Mouse (Mus musculus): ENCODE measurements around the gene Gm10309. TPM values are rescaled to one million over a fixed set of nuclear protein-coding genes. Genes with fewer than 3 reads are reported as not detected.

Gene Gm10309
- polyA plus RNA-seq, 1 experiment from 2014 or later = 0.25 TPM

- no peaks in the 10 kb centered on the region for H3K36me3 ChIP-seq (ENCODE audit: insufficient read depth, low read length)
- H3K4me1 ChIP-seq (ENCODE audit: insufficient read depth, low read length) = no peaks in the 10 kb centered on the region
- WGBS = 89% methylated on average over 11 of the region's 11 CpGs
- no peak for ATAC-seq (ENCODE audit: low FRiP score, low TSS enrichment)
- H3K9me3 ChIP-seq (ENCODE audit: low read length) = no peaks in the 10 kb centered on the region
- H3K27me3 ChIP-seq (ENCODE audit: insufficient read depth, low read length) = no peaks in the 10 kb centered on the region
- H3K9ac ChIP-seq (replicated peaks; ENCODE audit: low read length) = no peak overlapping the region
- no peak overlapping the region for H3K4me2 ChIP-seq (replicated peaks; ENCODE audit: low read depth, low read length)
- no peak overlapping the region for H3K4me3 ChIP-seq (ENCODE audit: low read length)
- no peak overlapping the region for H3K27ac ChIP-seq (ENCODE audit: low read length)
These were observed 16.2 kb upstream of the Gm10309 start for GRCm38 (mm10) chr17:86521252-86521651.

- no peak for ATAC-seq (ENCODE audit: low FRiP score, low TSS enrichment)
- no peaks in the 10 kb centered on the region for H3K9me3 ChIP-seq (ENCODE audit: low read length)
These were observed 13.6 kb upstream of the Gm10309 start for GRCm38 (mm10) chr17:86518604-86519003.

GRCm38 (mm10) chr17:86516630-86517029, 11.6 kb upstream of the Gm10309 start:
- H3K9ac ChIP-seq (replicated peaks; ENCODE audit: low read length) = no peak overlapping the region
- no peaks in the 10 kb centered on the region for H3K27me3 ChIP-seq (ENCODE audit: insufficient read depth, low read length)
- ATAC-seq (ENCODE audit: low FRiP score, low TSS enrichment) = no peak
- no peak overlapping the region for H3K27ac ChIP-seq (ENCODE audit: low read length)
- no peak overlapping the region for H3K4me2 ChIP-seq (replicated peaks; ENCODE audit: low read depth, low read length)
- H3K9me3 ChIP-seq (ENCODE audit: low read length) = no peaks in the 10 kb centered on the region
- peaks cover 9% of the 10 kb centered on the region; the same call in 1 of the 2 replicates for H3K4me1 ChIP-seq (ENCODE audit: insufficient read depth, low read length)
- no peaks in the 10 kb centered on the region for H3K36me3 ChIP-seq (ENCODE audit: insufficient read depth, low read length)
- no peak overlapping the region for H3K4me3 ChIP-seq (ENCODE audit: low read length)
- WGBS = 80% methylated on average over 5 of the region's 5 CpGs

More at GRCm38 (mm10) chr17:86518604-86519003, 13.6 kb upstream of the Gm10309 start:
- Histone ChIP-seq H3K4me1 (ENCODE audit: insufficient read depth, low read length) (peaks cover 1% of the 10 kb centered on the region; the same call in 1 of the 2 replicates), H3K27ac (ENCODE audit: low read length) (no peak overlapping the region), H3K4me3 (ENCODE audit: low read length) (no peak overlapping the region), H3K27me3 (ENCODE audit: insufficient read depth, low read length) (no peaks in the 10 kb centered on the region), H3K9ac (replicated peaks; ENCODE audit: low read length) (no peak overlapping the region), H3K4me2 (replicated peaks; ENCODE audit: low read depth, low read length) (no peak overlapping the region), H3K36me3 (ENCODE audit: insufficient read depth, low read length) (no peaks in the 10 kb centered on the region)
- 92% methylated on average over 7 of the region's 7 CpGs for WGBS

GRCm38 (mm10) chr17:86514974-86515620, 10.1 kb upstream of the Gm10309 start:
- H3K9ac ChIP-seq (replicated peaks; ENCODE audit: low read length) = no peak overlapping the region
- no peaks in the 10 kb centered on the region for H3K27me3 ChIP-seq (ENCODE audit: insufficient read depth, low read length)
- ATAC-seq (ENCODE audit: low FRiP score, low TSS enrichment) = no peak
- WGBS = 60% methylated on average over 13 of the region's 13 CpGs
- H3K4me3 ChIP-seq (ENCODE audit: low read length) = no peak overlapping the region
- H3K9me3 ChIP-seq (ENCODE audit: low read length) = no peaks in the 10 kb centered on the region
- H3K36me3 ChIP-seq (ENCODE audit: insufficient read depth, low read length) = no peaks in the 10 kb centered on the region
- no peak overlapping the region for H3K27ac ChIP-seq (ENCODE audit: low read length)
- peaks cover 10% of the 10 kb centered on the region for H3K4me1 ChIP-seq (ENCODE audit: insufficient read depth, low read length)
- no peak overlapping the region for H3K4me2 ChIP-seq (replicated peaks; ENCODE audit: low read depth, low read length)

- H3K4me3 ChIP-seq (ENCODE audit: low read length) = no peak overlapping the region
- ATAC-seq (ENCODE audit: low FRiP score, low TSS enrichment) = no peak
- WGBS = 18% methylated on average over 5 of the region's 5 CpGs
These were observed 4.8 kb upstream of the Gm10309 start for GRCm38 (mm10) chr17:86509871-86510270.

GRCm38 (mm10) chr17:86508212-86508490, 3.1 kb upstream of the Gm10309 start:
- Histone ChIP-seq H3K27me3 (ENCODE audit: insufficient read depth, low read length) (no peaks in the 10 kb centered on the region), H3K27ac (ENCODE audit: low read length) (no peak overlapping the region), H3K9ac (replicated peaks; ENCODE audit: low read length) (no peak overlapping the region), H3K9me3 (ENCODE audit: low read length) (no peaks in the 10 kb centered on the region), H3K4me1 (ENCODE audit: insufficient read depth, low read length) (peaks cover 23% of the 10 kb centered on the region), H3K36me3 (ENCODE audit: insufficient read depth, low read length) (no peaks in the 10 kb centered on the region), H3K4me3 (ENCODE audit: low read length) (no peak overlapping the region), H3K4me2 (replicated peaks; ENCODE audit: low read depth, low read length) (no peak overlapping the region)
- ATAC-seq (ENCODE audit: low FRiP score, low TSS enrichment) = no peak
- 93% methylated on average over 3 of the region's 3 CpGs for WGBS

More at GRCm38 (mm10) chr17:86509871-86510270, 4.8 kb upstream of the Gm10309 start:
- Histone ChIP-seq H3K27ac (ENCODE audit: low read length) (peak overlapping the region; percentile 37; the same call in 1 of the 2 replicates), H3K4me1 (ENCODE audit: insufficient read depth, low read length) (peaks cover 28% of the 10 kb centered on the region), H3K36me3 (ENCODE audit: insufficient read depth, low read length) (no peaks in the 10 kb centered on the region), H3K9me3 (ENCODE audit: low read length) (no peaks in the 10 kb centered on the region), H3K4me2 (replicated peaks; ENCODE audit: low read depth, low read length) (no peak overlapping the region), H3K27me3 (ENCODE audit: insufficient read depth, low read length) (no peaks in the 10 kb centered on the region), H3K9ac (replicated peaks; ENCODE audit: low read length) (no peak overlapping the region)

- Histone ChIP-seq H3K9me3 (ENCODE audit: low read length) (no peaks in the 10 kb centered on the region), H3K36me3 (ENCODE audit: insufficient read depth, low read length) (no peaks in the 10 kb centered on the region), H3K9ac (replicated peaks; ENCODE audit: low read length) (no peak overlapping the region), H3K4me1 (ENCODE audit: insufficient read depth, low read length) (peaks cover 20% of the 10 kb centered on the region), H3K4me3 (ENCODE audit: low read length) (no peak overlapping the region), H3K27ac (ENCODE audit: low read length) (peak overlapping the region; percentile 82), H3K27me3 (ENCODE audit: insufficient read depth, low read length) (no peaks in the 10 kb centered on the region), H3K4me2 (replicated peaks; ENCODE audit: low read depth, low read length) (no peak overlapping the region)
- no peak for ATAC-seq (ENCODE audit: low FRiP score, low TSS enrichment)
- 63% methylated on average over 19 of the region's 19 CpGs for WGBS
These were observed 2.5 kb upstream of the Gm10309 start for GRCm38 (mm10) chr17:86507342-86508211.

- Histone ChIP-seq H3K4me2 (replicated peaks; ENCODE audit: low read depth, low read length) (0 out of 2 replicates have a peak overlapping the region, but pooled peaks have one; percentile 0), H3K9me3 (ENCODE audit: low read length) (no peaks in the 10 kb centered on the region), H3K4me1 (ENCODE audit: insufficient read depth, low read length) (peaks cover 20% of the 10 kb centered on the region), H3K9ac (replicated peaks; ENCODE audit: low read length) (peak overlapping the region; percentile 47; the same call in 1 of the 2 replicates), H3K27ac (ENCODE audit: low read length) (peak overlapping the region; percentile 82), H3K36me3 (ENCODE audit: insufficient read depth, low read length) (no peaks in the 10 kb centered on the region), H3K4me3 (ENCODE audit: low read length) (no peak overlapping the region), H3K27me3 (ENCODE audit: insufficient read depth, low read length) (no peaks in the 10 kb centered on the region)
- WGBS = 58% methylated on average over 5 of the region's 5 CpGs
- no peak for ATAC-seq (ENCODE audit: low FRiP score, low TSS enrichment)
These were observed 1.8 kb upstream of the Gm10309 start for GRCm38 (mm10) chr17:86506881-86507280.

- H3K4me1 ChIP-seq (ENCODE audit: insufficient read depth, low read length) = peaks cover 28% of the 10 kb centered on the region
- H3K36me3 ChIP-seq (ENCODE audit: insufficient read depth, low read length) = no peaks in the 10 kb centered on the region
- no peaks in the 10 kb centered on the region for H3K27me3 ChIP-seq (ENCODE audit: insufficient read depth, low read length)
- no peak overlapping the region for H3K4me3 ChIP-seq (ENCODE audit: low read length)
- H3K9ac ChIP-seq (replicated peaks; ENCODE audit: low read length) = no peak overlapping the region
- no peak for ATAC-seq (ENCODE audit: low FRiP score, low TSS enrichment)
- H3K27ac ChIP-seq (ENCODE audit: low read length) = no peak overlapping the region
- WGBS = 95% methylated on average over 9 of the region's 9 CpGs
- H3K4me2 ChIP-seq (replicated peaks; ENCODE audit: low read depth, low read length) = no peak overlapping the region
- no peaks in the 10 kb centered on the region for H3K9me3 ChIP-seq (ENCODE audit: low read length)
These were observed 1.7 kb downstream of the Gm10309 start for GRCm38 (mm10) chr17:86503208-86503897.

All from kidney, embryonic 16.5 days (tissue).